Mouse (Mus musculus) E14TG2a.4 (cell line): Measurements from ENCODE around the gene Slc7a4.

Experiments used
- CTCF ChIP-seq: conservative IDR thresholded peaks from 2 replicates; pipeline ENCODE4 v1.5.1; 2014; ENCODE audit warnings: low read length
- POU5F1 ChIP-seq: IDR thresholded peaks from 2 replicates; pipeline ENCODE4 v1.6.1; 2014; ENCODE audit warnings: low read length, borderline replicate concordance

DNA sequence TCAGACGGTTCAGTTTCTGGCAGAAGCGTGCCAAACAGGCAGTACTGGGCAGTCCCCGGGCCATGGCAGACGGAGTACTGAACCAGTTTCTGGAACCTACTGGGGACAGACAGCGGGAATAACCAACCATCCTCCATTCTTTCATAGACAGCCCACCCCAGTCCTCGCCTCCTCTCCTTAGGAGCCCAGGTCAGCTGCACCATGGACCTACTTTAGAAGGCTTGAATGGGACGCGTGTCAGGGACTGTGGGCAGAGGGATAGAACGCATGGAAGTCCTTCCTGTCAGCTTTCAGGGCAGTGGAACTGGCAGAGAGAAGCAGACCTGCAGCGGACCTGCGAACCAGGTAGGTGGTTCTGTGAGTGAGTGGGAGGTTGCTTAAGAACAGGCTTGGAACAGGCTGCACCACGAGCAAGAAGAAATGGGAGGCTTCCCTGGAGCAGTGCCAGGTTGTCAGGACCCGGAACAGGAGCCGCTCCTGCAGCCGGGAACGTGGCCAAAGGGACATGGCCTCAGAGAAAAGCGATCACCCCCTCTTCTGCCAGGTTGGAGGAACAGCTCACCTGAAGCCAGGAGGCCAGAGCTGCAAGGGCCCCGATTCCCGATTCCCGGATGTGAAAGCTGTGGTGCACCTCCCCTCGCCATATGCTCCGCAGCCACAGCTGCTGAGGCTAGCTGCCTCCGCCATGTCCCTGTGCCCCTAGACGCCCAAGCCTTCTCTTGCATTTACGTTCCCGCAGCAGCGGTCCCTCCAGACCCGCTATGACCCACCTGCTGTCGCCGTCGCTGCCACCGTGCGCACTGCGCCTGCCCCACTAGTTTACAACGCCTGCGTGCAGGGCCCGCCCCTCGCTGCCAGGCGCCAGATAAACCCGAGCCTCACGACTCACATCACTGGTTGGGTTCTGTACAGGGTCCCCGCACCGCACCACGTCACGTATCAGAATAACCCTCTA, 6.9 kb downstream of the Slc7a4 start:
- TF ChIP-seq CTCF = no peak
- TF ChIP-seq POU5F1 = no peak
